Mouse (Mus musculus): Measurements from ENCODE around the gene Mast3. TPM values are rescaled to one million over a fixed set of nuclear protein-coding genes. Genes with fewer than 3 reads are reported as not detected.
"Not testable (repeated sequence)": the region's sequence is repeated elsewhere in the genome, so short reads cannot be mapped to it uniquely, and the experiment has no call there.

Mast3 gene
- polyA plus RNA-seq, 1 experiment from 2014 or later = 30.8 TPM

- Histone ChIP-seq H3K36me3 (ENCODE audit: control insufficient read depth, insufficient read depth) (no peaks in the 10 kb centered on the region), H3K9ac (replicated peaks; ENCODE audit: low read depth, low read length) (no peak overlapping the region), H3K4me1 (replicated peaks; ENCODE audit: control insufficient read depth, insufficient read depth, low read length) (no peaks in the 10 kb centered on the region), H3K9me3 (ENCODE audit: control insufficient read depth, low read length) (no peaks in the 10 kb centered on the region; the same call in 1 of the 2 replicates), H3K4me3 (replicated peaks; ENCODE audit: low read length) (no peak overlapping the region), H3K27ac (ENCODE audit: low read length) (no peak overlapping the region), H3K4me2 (ENCODE audit: low read length) (no peak overlapping the region), H3K27me3 (replicated peaks; ENCODE audit: control insufficient read depth, insufficient read depth, low read length) (peaks cover 6% of the 10 kb centered on the region)
- no peak for ATAC-seq
- 87% methylated on average over 8 of the region's 8 CpGs for WGBS
Observed at GRCm38 (mm10) chr8:70825816-70826215, 21.0 kb upstream of the Mast3 start.

GRCm38 (mm10) chr8:70823802-70824201, 18.9 kb upstream of the Mast3 start:
- Histone ChIP-seq H3K4me2 (ENCODE audit: low read length) (no peak overlapping the region), H3K36me3 (ENCODE audit: control insufficient read depth, insufficient read depth) (no peaks in the 10 kb centered on the region), H3K4me1 (replicated peaks; ENCODE audit: control insufficient read depth, insufficient read depth, low read length) (no peaks in the 10 kb centered on the region), H3K27me3 (replicated peaks; ENCODE audit: control insufficient read depth, insufficient read depth, low read length) (peaks cover 9% of the 10 kb centered on the region), H3K27ac (ENCODE audit: low read length) (no peak overlapping the region), H3K9me3 (ENCODE audit: control insufficient read depth, low read length) (peaks cover 11% of the 10 kb centered on the region; the same call in 1 of the 2 replicates), H3K9ac (replicated peaks; ENCODE audit: low read depth, low read length) (no peak overlapping the region), H3K4me3 (replicated peaks; ENCODE audit: low read length) (no peak overlapping the region)
- ATAC-seq = no peak
- 88% methylated on average over 7 of the region's 7 CpGs for WGBS

GRCm38 (mm10) chr8:70822594-70822993, 17.7 kb upstream of the Mast3 start:
- H3K4me1 ChIP-seq (replicated peaks; ENCODE audit: control insufficient read depth, insufficient read depth, low read length); H3K27me3 ChIP-seq (replicated peaks; ENCODE audit: control insufficient read depth, insufficient read depth, low read length); H3K27ac ChIP-seq (ENCODE audit: low read length); ATAC-seq; H3K4me2 ChIP-seq (ENCODE audit: low read length); H3K36me3 ChIP-seq (ENCODE audit: control insufficient read depth, insufficient read depth); H3K4me3 ChIP-seq (replicated peaks; ENCODE audit: low read length); H3K9ac ChIP-seq (replicated peaks; ENCODE audit: low read depth, low read length): not testable (repeated sequence)
- peaks cover 16% of the 10 kb centered on the region; the same call in 1 of the 2 replicates for H3K9me3 ChIP-seq (ENCODE audit: control insufficient read depth, low read length)
- WGBS = 80% methylated on average over 3 of the region's 3 CpGs

GRCm38 (mm10) chr8:70821992-70822391, 17.1 kb upstream of the Mast3 start:
- Histone ChIP-seq H3K4me3 (replicated peaks; ENCODE audit: low read length) (no peak overlapping the region), H3K4me1 (replicated peaks; ENCODE audit: control insufficient read depth, insufficient read depth, low read length) (no peaks in the 10 kb centered on the region), H3K36me3 (ENCODE audit: control insufficient read depth, insufficient read depth) (no peaks in the 10 kb centered on the region), H3K4me2 (ENCODE audit: low read length) (no peak overlapping the region), H3K9ac (replicated peaks; ENCODE audit: low read depth, low read length) (no peak overlapping the region), H3K9me3 (ENCODE audit: control insufficient read depth, low read length) (peaks cover 16% of the 10 kb centered on the region; the same call in 1 of the 2 replicates), H3K27ac (ENCODE audit: low read length) (no peak overlapping the region), H3K27me3 (replicated peaks; ENCODE audit: control insufficient read depth, insufficient read depth, low read length) (peaks cover 12% of the 10 kb centered on the region)
- WGBS = 43% methylated on average over 11 of the region's 11 CpGs
- no peak for ATAC-seq

GRCm38 (mm10) chr8:70821399-70821962, 16.6 kb upstream of the Mast3 start:
- H3K36me3 ChIP-seq (ENCODE audit: control insufficient read depth, insufficient read depth) = no peaks in the 10 kb centered on the region
- no peak overlapping the region for H3K4me3 ChIP-seq (replicated peaks; ENCODE audit: low read length)
- no peak overlapping the region for H3K4me2 ChIP-seq (ENCODE audit: low read length)
- no peak overlapping the region for H3K9ac ChIP-seq (replicated peaks; ENCODE audit: low read depth, low read length)
- H3K4me1 ChIP-seq (replicated peaks; ENCODE audit: control insufficient read depth, insufficient read depth, low read length) = peaks cover 2% of the 10 kb centered on the region; the same call in 1 of the 2 replicates
- ATAC-seq = peak; percentile 43
- peaks cover 16% of the 10 kb centered on the region; the same call in 1 of the 2 replicates for H3K9me3 ChIP-seq (ENCODE audit: control insufficient read depth, low read length)
- WGBS = 16% methylated on average over 30 of the region's 30 CpGs
- no peak overlapping the region for H3K27ac ChIP-seq (ENCODE audit: low read length)
- peaks cover 16% of the 10 kb centered on the region for H3K27me3 ChIP-seq (replicated peaks; ENCODE audit: control insufficient read depth, insufficient read depth, low read length)

- no peak overlapping the region for H3K4me2 ChIP-seq (ENCODE audit: low read length)
- ATAC-seq = peak; percentile 71
- no peak overlapping the region for H3K4me3 ChIP-seq (replicated peaks; ENCODE audit: low read length)
- H3K4me1 ChIP-seq (replicated peaks; ENCODE audit: control insufficient read depth, insufficient read depth, low read length) = peaks cover 2% of the 10 kb centered on the region; the same call in 1 of the 2 replicates
- peaks cover 19% of the 10 kb centered on the region for H3K27me3 ChIP-seq (replicated peaks; ENCODE audit: control insufficient read depth, insufficient read depth, low read length)
- H3K36me3 ChIP-seq (ENCODE audit: control insufficient read depth, insufficient read depth) = no peaks in the 10 kb centered on the region
- H3K9me3 ChIP-seq (ENCODE audit: control insufficient read depth, low read length) = peaks cover 16% of the 10 kb centered on the region; the same call in 1 of the 2 replicates
- no peak overlapping the region for H3K27ac ChIP-seq (ENCODE audit: low read length)
- H3K9ac ChIP-seq (replicated peaks; ENCODE audit: low read depth, low read length) = no peak overlapping the region
- 3% methylated on average over 31 of the region's 31 CpGs for WGBS
Observed at GRCm38 (mm10) chr8:70820101-70820935, 15.5 kb upstream of the Mast3 start.

GRCm38 (mm10) chr8:70816679-70817078, 11.8 kb upstream of the Mast3 start:
- H3K4me2 ChIP-seq (ENCODE audit: low read length) = peak overlapping the region; percentile 16; the same call in 1 of the 2 replicates
- H3K27me3 ChIP-seq (replicated peaks; ENCODE audit: control insufficient read depth, insufficient read depth, low read length) = peaks cover 21% of the 10 kb centered on the region
- WGBS = 7% methylated on average over 30 of the region's 30 CpGs
- H3K4me1 ChIP-seq (replicated peaks; ENCODE audit: control insufficient read depth, insufficient read depth, low read length) = peaks cover 2% of the 10 kb centered on the region; the same call in 1 of the 2 replicates
- H3K27ac ChIP-seq (ENCODE audit: low read length) = no peak overlapping the region
- 0 out of 2 replicates have a peak overlapping the region, but pooled peaks have one; percentile 9 for H3K4me3 ChIP-seq (replicated peaks; ENCODE audit: low read length)
- H3K9me3 ChIP-seq (ENCODE audit: control insufficient read depth, low read length) = peaks cover 16% of the 10 kb centered on the region; the same call in 1 of the 2 replicates
- no peaks in the 10 kb centered on the region for H3K36me3 ChIP-seq (ENCODE audit: control insufficient read depth, insufficient read depth)
- ATAC-seq = no peak
- H3K9ac ChIP-seq (replicated peaks; ENCODE audit: low read depth, low read length) = no peak overlapping the region

GRCm38 (mm10) chr8:70812885-70813284, 8.0 kb upstream of the Mast3 start:
- Histone ChIP-seq H3K4me3 (replicated peaks; ENCODE audit: low read length) (no peak overlapping the region), H3K36me3 (ENCODE audit: control insufficient read depth, insufficient read depth) (no peaks in the 10 kb centered on the region), H3K27me3 (replicated peaks; ENCODE audit: control insufficient read depth, insufficient read depth, low read length) (peaks cover 12% of the 10 kb centered on the region), H3K4me2 (ENCODE audit: low read length) (no peak overlapping the region), H3K27ac (ENCODE audit: low read length) (no peak overlapping the region), H3K9ac (replicated peaks; ENCODE audit: low read depth, low read length) (no peak overlapping the region), H3K4me1 (replicated peaks; ENCODE audit: control insufficient read depth, insufficient read depth, low read length) (peaks cover 2% of the 10 kb centered on the region; the same call in 1 of the 2 replicates), H3K9me3 (ENCODE audit: control insufficient read depth, low read length) (no peaks in the 10 kb centered on the region)
- ATAC-seq = no peak
- 78% methylated on average over 4 of the region's 4 CpGs for WGBS

GRCm38 (mm10) chr8:70812055-70812454, 7.2 kb upstream of the Mast3 start:
- Histone ChIP-seq H3K4me1 (replicated peaks; ENCODE audit: control insufficient read depth, insufficient read depth, low read length) (peaks cover 2% of the 10 kb centered on the region; the same call in 1 of the 2 replicates), H3K36me3 (ENCODE audit: control insufficient read depth, insufficient read depth) (no peaks in the 10 kb centered on the region), H3K27ac (ENCODE audit: low read length) (no peak overlapping the region), H3K9me3 (ENCODE audit: control insufficient read depth, low read length) (no peaks in the 10 kb centered on the region), H3K9ac (replicated peaks; ENCODE audit: low read depth, low read length) (no peak overlapping the region), H3K4me3 (replicated peaks; ENCODE audit: low read length) (no peak overlapping the region), H3K27me3 (replicated peaks; ENCODE audit: control insufficient read depth, insufficient read depth, low read length) (peaks cover 9% of the 10 kb centered on the region), H3K4me2 (ENCODE audit: low read length) (no peak overlapping the region)
- no peak for ATAC-seq
- WGBS = 44% methylated on average over 4 of the region's 4 CpGs
